Mouse (Mus musculus): ENCODE results near the gene Dennd1c.

GRCm38 (mm10) chr17:57096623-57096920 lies 18.3 kb upstream of the Dennd1c start:
- TF ChIP-seq POLR2A (IDR thresholded peaks at IDR 0.05; ENCODE audit: borderline replicate concordance, extremely low read depth, insufficient read depth, insufficient read length, poor library complexity, severe bottlenecking) (no peak), CTCF (IDR thresholded peaks at IDR 0.05; ENCODE audit: borderline replicate concordance, extremely low read depth, insufficient read depth, insufficient read length) (peak; percentile 95)

Measured in brain, embryonic 14.5 days (tissue).